Mouse (Mus musculus): ENCODE results near the gene Irf9.

- peak; percentile 49 for TF ChIP-seq POLR2A (IDR thresholded peaks at IDR 0.05; ENCODE audit: low read depth, low read length)
- TF ChIP-seq CTCF (IDR thresholded peaks at IDR 0.05; ENCODE audit: borderline replicate concordance, insufficient read depth, low read length): no peak
Measured at GRCm38 (mm10) chr14:55643060-55643907, 39.9 kb downstream of the Irf9 start, which contains the start of gene Tm9sf1.
